Mouse (Mus musculus) adrenal gland, postnatal 25 days (tissue): ENCODE results near the gene Lyrm4. TPM values are rescaled to one million over a fixed set of nuclear protein-coding genes. Genes with fewer than 3 reads are reported as not detected.
"Not testable (repeated sequence)": the region's sequence is repeated elsewhere in the genome, so short reads cannot be mapped to it uniquely, and the experiment has no call there.

Experiments used
- DNase-seq: peaks from one replicate; pipeline ENCODE4 v3.0.0; 2021; ENCODE audit warnings: mixed read lengths
- total RNA-seq: library from RNA; stranded (reverse); gene quantifications from 2 replicates; pipeline ENCODE4 v1.2.3, GENCODE M21; 2021

The Lyrm4 gene
- total RNA-seq, 1 experiment from 2014 or later: 22.9 TPM

DNA sequence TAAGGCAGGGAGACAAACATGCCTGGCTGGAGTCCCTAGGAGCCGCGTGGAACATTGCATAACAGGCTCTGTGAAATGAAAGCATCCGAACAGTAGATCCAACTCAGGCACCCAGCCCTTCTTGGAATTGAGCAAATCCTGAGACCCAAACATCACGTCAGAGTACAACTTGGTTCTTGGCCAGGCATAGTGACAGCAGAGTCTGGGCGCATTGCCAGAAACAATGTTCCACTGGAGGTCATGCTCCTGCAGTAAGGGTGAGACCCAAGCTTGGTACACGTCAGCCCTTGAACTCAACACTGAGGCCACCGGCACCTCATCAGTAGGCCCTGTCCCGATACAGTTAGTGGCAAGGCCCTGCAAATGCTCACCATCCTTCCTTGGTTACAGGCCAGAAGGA, 123.3 kb downstream of the Lyrm4 start:
- DNase-seq: peak; percentile 80

DNA sequence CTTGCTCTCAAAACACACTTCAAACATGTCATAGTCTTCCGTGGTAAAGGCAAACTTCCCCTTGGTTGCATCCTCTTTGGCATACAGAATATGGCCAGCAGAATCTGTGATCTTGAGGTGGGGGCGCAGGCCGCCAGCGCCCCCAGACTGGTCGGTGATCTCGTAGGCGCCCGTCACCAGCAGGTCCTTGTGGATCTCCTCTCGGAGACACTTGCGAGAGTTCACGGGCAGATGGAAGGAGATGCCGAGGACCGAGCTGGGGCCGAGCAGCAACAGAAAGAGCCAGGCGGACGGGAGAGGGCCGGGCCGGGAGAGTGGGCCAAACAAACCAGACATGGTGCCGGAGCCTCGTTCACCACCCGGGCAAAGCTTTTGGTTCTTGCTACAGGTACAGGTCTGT, 126.1 kb downstream of the Lyrm4 start:
- not testable (repeated sequence) for DNase-seq

DNA sequence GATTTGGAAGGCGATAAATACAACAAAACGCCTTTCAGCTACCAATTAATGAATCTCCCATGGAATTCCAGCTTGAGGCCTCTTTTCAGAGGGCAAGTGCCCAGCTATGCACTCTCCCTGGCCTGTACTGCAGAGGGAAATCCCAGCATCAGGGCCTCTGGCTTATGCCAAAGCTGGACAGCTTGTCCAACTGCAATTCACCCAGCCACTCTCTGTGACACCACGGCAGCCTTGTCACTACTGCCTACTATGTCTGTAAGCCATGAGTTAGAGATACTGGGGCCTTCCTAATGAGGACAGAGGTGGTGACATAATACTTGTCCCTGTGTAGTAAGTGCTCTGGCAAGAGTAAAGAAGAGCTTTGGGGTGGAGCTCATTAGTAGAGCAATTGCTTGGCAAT, 128.0 kb downstream of the Lyrm4 start:
- DNase-seq: no peak

DNA sequence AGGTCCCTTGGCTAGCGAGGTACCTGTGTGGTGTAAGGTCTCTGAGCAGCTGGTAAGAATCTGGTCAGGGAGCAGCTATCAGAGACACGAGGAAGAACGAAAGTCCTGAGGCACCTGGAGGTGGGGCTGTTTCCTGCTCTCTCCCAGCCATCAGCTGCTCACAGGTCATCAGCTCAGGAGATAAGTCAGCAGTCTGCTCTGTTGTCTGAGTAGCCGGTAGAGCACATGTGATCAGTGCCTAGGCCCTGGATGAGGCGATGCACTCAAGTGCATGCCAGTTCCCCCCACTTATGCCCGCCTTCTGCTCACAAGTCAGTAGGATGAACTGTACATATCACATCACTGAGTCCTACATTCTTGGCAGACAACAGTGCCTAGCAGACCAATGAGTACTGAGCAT, 134.3 kb downstream of the Lyrm4 start:
- DNase-seq: no peak

DNA sequence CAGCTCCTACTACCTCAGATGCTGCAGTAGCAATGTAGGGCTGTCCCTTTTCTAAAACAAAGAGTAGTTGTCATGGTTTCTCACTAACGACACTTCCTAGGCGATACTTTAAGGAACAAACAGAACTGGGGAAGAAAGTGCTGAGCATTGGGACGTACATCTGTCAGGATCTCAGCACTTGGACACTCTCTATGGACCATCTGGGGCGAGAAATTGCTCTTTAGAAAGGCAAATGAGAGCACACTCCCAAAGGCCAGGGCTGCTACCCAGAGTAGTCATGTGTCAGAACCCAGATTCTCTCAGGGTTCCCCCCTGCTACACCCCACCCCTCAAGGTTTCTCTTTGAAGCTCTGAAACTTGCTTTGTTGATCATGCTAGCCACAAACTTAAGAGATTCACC, 136.9 kb downstream of the Lyrm4 start:
- DNase-seq: no peak

DNA sequence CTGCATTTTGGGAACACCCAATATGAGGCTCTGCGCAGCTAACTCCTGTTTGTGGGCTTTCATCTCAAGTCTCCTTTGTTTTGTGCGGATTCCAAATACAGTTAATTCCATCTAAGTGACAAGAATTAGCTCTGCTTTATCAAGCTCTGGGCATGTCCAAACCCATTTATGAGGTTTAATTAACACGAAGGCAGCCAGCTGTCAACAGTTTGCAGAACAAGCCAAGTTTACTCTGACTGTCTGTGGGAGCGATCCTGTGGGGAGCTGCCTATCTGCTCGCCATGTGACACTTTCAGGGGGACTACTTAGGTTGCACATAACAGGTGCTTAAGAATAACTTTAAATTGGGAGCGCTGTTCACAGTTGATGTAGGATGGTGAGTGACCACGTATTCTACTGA, 140.4 kb downstream of the Lyrm4 start:
- DNase-seq: no peak

DNA sequence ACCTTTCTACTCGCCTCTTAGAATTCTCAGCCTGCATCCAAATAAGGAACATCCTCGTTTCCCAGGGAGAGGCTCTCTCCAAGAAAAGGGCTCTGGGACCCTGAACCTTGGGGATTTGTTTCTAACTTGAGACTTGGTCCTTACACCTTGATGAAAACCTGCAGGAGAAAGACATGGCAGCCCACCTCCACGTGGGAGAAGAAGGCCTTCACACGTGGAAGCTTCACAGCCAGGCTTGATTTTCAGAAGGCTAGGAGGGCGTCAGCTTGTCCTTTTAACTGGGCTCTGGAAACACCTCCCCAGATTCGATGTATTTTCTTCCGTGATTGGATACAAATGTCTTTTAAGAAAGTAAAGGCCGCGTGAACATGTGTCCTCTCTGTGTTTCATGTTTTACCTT, 147.5 kb downstream of the Lyrm4 start:
- no peak for DNase-seq

DNA sequence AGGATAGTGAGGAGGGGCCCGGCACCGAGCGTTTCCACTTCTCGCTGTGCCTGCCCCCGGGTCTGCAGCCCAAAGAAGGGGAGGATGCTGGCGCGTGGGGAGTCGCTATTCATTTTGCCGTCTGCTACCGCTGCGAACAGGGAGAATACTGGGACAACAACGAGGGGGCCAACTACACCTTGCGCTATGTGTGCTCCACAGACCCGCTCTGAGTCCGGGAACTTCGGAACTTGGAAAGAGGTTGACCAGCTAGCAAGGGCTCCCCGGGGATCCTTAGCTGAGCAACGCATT, 147.9 kb downstream of the Lyrm4 start:
- no peak for DNase-seq

DNA sequence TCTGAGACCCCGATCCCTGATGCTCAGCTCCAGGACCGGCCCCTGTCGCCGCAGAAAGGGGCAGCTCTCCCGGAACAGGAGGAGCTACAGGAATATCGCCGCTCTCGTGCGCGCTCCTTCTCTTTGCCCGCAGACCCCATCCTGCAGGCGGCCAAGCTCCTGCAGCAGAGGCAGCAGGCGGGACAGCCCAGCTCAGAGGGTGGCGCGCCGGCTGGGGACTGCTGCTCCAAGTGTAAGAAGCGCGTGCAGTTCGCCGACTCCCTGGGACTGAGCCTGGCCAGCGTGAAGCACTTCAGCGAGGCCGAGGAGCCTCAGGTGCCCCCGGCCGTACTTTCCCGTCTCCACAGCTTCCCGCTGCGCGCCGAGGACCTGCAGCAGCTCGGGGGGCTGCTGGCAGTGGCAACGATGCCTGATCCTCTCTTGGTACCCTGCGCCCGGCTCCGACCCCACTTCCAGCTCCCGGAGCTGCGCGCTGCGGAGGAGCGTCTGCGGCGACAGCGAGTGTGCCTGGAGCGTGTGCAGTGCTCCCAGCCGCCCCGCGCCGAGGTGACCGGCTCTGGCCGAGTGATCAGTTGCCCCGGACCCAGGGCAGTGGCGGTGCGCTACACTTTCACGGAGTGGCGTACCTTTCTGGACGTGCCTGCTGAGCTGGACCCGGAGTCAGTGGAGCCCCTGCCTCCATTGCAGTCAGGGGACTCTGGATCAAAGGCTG, 148.5 kb downstream of the Lyrm4 start:
- DNase-seq: peak; percentile 51

DNA sequence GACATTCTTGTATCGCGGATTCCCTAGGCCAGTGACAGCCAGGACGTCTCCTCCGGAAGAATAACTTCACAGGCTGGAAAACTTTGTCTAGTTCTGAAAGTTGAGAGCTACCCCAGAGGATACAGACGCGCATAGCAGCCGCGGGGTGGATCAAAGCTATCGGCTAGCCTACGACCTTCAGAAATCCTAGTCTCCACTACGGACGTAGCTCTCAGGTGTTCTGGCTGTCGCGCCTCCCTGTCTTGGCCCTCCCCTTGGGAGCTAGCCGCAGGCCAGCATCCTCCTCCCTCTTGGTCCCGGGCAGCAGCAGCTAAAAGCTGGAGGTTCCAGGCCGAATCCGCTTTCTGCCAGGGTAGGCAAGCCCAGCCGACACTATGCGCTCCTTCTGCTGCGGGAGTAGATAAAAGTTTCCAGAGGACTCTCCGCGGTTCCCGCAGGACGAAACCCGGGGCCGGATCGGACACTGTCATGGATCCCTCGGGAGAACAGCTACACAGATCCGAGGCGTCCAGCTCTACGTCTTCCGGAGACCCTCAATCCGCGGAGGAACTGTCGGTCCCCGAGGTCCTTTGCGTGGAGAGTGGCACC, 149.1 kb downstream of the Lyrm4 start:
- peak; percentile 30 for DNase-seq

DNA sequence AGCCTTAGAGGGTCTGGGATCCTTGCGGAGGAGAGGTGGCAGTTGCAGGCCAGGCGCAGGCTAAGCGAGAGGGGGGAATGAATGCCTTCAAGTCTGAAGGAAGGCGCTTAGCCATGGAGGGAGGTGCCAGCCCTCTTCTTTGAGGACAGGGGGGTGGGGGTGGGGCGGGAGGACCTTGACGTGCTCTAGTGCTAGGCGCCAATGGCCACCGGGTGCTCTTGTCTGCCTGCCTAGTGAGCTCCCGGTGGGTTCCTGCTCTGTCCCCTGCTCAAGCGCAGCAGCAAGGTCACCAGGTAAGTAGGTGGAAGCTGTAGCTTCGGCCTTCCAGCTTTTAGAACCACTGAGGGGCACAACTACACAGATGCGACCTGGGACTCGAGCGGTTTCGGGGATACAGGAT, 149.6 kb downstream of the Lyrm4 start:
- DNase-seq: no peak

DNA sequence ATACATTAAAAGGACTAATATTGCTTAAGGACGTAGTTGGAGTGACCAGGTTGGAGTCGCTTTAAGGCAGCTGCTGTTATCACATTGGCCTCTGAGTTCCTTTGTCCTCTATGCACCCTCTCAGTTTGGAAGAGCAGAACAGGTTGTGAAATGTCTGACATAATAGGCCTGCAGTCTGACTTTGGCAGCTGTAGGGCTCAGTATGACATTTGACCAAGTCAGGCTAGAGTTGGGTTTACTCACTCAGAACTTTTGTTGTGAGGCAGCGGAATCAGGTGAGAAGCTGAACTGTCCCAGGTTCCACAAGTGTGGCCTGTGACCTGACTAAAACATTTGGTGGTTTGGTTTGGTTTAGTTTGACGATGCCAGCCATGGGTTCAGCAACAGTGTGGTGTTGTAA, 153.7 kb downstream of the Lyrm4 start:
- no peak for DNase-seq

DNA sequence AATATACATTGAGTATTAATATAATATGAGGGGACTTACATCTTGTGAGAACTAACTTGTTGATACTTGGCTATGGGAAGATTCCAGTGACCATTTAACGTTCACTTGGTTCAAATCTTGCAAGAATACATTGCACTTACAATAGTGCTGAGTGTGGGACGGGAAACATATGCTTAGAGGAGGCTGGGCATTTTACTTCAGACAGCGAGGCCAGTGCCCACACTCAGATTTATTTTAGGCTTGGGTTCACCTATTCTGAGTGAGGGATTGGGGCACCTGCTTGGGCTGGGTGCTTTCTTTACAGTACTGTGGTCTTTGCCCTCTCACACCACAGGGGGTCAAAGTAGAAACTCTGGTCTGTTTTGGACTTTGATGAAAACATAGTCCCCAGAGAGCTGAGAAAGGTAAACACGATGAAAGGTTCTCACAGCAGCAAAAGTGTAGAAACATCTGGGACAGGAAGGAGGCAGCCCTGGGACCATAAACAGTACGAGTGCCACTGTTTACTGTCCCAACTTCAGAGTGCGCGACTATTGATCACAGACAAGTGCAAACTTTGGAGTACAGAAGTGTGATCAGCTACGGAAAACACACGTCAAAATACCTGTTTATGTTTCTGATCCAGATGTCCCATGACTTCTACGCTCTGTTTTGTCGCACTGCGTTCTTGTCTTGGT, 157.8 kb downstream of the Lyrm4 start:
- DNase-seq: no peak

DNA sequence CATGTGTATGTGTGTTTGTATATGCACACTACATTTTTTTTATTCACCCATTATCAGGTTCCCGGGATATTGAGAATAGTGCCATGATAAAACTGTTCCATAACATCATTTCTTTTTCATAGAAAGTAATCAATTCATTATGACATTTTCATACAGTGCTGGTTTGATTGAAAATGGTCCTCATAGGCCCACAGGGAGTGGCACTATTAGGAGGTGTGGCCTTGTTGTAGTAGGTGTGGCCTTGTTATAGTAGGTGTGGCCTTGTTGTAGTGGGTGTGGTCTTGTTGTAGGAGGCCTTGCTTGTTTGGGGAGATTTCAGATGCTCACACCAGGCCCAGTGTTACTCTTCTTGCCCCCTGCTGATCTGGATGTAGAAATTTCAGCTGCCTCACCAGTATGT, 158.8 kb downstream of the Lyrm4 start, which contains the start of gene Ppp1r3g:
Gene Ppp1r3g (plus strand): TSS at position 301 of the 400 bp plus-strand sequence.
- no peak for DNase-seq

DNA sequence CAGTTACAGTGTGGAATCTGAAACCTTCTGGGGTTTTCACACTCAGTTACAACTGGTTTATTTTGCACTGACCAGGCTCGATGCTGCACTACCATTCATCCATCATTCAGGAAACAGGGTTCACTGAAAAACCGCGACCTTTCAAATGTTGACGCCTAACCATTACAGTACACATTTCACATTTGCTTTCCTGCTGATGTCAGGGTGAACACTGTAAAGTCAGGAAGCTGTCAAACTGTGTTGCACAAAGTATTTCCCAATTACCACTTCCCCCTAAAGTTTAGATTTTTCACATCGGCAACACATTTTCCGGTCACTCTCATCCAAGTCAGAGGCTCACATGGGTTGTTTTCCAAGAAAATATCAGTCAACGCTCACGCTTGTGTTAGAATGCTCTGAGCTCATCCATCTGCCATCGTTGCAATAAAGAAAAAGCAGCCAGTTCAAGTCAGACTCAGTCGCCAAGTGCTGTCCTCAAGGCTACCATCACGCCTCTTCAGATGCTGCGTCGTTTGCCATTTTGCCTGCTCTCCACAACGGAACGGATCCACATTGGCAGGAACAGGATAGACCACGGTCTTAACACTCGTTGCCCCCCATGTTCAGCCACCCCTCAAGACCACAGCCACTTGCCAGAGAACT, 167.4 kb downstream of the Lyrm4 start:
- DNase-seq: no peak

DNA sequence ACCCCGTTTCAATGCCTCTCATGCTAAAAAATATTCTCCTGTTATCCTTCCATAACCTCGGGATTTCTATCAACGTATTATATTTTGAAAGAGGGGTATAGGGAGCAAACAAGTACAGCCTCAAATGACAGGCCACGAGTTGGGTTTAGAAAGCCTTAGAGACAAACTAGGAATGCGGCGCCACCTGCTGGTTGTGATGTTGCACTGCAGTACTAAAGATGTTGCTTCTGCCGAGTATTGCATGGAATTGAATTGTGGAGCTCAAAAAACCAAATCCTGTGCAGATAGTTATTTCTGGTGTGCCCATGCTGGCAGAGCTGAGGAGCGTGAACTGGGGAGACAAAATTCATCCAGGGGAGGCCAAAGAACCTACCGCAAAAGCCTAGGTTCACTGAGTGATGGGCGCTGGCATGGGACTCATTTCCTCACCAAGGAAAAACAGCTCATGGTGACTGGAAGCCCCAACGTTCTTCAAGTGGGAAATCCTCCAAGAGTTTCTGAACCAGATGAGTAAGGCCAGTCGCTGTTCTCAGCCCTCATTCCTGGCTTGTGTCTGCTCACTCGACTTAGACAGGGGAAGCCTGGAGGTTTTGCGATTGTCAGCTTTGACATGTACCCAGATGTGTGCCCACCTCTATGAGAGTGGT, 169.8 kb downstream of the Lyrm4 start:
- DNase-seq: peak; percentile 77

DNA sequence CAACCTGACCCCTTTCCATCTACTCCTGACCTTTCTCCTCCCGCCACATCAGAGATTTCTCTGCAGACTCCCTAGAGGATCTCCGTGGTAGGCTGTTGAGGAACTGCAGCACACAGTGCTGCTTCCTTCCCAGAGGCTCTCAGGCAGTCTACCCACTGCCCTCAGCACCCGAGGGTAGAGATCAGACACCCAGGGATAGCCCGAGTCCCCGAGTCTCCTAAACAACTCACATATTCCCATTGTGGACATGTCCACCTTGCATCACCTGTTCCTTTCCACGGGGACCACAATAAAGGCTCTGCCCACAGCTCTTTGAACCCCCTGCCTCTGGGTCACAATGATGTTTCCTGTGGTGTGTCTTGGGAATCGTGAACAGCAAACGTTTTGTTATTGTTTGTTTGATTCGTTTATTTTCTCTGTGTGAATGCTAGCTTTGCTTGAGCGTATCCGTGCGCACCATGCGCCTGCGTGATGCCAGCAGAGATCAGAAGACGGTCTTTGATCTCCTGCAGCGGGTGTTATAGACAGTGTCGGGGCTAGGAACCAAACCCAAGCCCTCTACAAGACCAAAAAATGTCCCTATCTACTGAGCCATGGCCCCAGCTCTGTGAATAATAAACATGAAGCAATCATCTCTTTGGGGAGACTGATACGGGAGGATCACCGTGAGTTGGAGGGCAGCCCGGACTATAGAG, 170.5 kb downstream of the Lyrm4 start:
- DNase-seq: no peak

DNA sequence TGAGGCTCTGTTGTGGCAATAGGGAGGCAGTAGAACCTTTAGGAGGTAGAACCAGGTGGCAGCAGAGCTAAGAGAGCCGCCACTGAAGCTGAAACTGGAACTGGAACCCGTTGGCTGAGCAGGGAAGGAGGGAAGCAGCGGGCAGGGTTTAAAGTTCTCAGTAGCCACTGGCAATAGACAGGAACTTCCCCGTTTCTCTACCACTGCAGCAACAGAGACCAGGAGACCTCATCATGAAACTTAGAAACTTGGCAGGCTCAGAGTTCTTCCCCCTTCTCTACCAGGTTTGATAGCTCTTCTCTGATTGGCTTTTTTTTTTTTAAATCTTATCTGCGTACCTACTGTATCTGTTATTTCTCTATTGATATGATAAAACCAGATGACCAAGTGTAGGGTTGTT, 176.4 kb downstream of the Lyrm4 start:
- no peak for DNase-seq

DNA sequence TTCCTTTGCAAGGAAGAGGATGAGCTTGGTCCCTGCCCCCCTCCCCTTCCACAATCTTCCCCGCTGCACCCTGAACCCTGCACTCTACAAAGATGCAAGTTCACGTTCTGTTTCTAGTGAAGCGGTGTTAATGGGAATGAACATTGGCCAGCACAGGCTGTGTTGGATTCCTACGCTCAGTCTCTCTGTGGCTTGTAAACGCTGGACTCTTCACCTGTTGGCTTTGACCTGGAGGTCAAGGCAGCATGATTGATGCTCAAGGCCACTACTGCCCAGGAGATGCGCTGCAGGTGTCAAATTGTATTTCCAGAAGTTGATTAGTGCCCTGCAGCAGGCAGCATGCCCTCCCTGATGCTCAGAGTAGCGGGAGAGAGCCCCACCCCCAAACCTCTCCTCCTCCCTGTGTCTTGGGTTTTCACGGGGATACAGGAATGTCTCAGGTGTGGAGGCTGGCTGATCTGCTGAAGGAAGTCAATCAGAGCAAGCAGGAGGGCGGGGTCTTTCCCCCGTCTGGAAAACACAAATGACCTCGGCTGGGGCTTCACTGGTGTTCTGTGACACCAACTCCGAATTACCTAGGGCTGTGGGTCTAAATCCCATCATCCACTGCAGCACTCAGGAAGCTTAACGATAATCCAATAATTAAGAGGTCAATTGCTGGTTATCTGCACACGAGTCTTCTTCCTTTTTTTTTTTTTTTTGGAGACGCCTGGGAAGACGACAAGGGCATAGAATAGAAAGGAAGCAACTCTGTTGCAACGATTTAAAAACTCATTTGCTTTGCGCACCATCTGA, 177.3 kb downstream of the Lyrm4 start:
- DNase-seq: no peak

DNA sequence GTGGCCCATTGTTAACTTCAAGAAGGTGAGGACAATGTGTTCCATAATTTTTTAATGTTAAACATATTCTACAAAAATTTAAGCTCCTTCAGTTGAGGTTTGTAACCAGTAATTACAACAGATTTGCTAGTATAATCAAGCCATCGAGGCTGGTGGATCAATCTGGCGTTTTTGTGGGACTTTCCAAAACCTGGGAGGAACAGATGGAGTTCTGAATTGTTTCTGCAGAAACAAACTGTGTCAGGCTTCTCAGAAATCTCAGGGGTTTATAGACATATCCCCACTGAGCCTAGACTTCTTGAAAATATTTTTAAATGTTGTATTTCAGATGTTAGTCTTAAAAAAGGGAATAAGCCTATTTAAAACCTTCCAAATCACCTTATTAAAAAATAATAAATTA, 179.3 kb downstream of the Lyrm4 start:
- DNase-seq: no peak
